Mouse (Mus musculus) heart, adult 2 months (tissue): ENCODE measurements around the gene Lrg1. TPM values are rescaled to one million over a fixed set of nuclear protein-coding genes. Genes with fewer than 3 reads are reported as not detected.

Source experiments
- DNase-seq, 2 experiments: peaks; one replicate each; pipeline ENCODE4 v3.0.0; 2021
- H3K27ac ChIP-seq: fragments of 200-600 bp; 2 replicates; pipeline ENCODE4 v1.8.1; 2022
- H3K27me3 ChIP-seq: fragments of 200-500 bp; 2 replicates; pipeline ENCODE4 v1.6.1; 2012; ENCODE audit warnings: mild to moderate bottlenecking, low read length, inconsistent platforms, mixed read lengths; ENCODE audit not compliant: control insufficient read depth, insufficient read depth
- H3K36me3 ChIP-seq: fragments of 200-500 bp; 2 replicates; pipeline ENCODE4 v1.6.1; 2012; ENCODE audit warnings: low read length, inconsistent platforms; ENCODE audit not compliant: control insufficient read depth, insufficient read depth
- H3K4me1 ChIP-seq: fragments of 200-500 bp; 2 replicates; pipeline ENCODE4 v1.6.1; 2011; ENCODE audit warnings: low read length; ENCODE audit not compliant: control insufficient read depth, insufficient read depth
- H3K4me3 ChIP-seq: fragments of 200-600 bp; 2 replicates; pipeline ENCODE4 v1.8.1; 2022
- H3K79me2 ChIP-seq: fragments of 200-500 bp; replicated peaks from 2 replicates; pipeline ENCODE4 v1.6.1; 2012; ENCODE audit warnings: mild to moderate bottlenecking, inconsistent platforms, low read length, moderate library complexity, mixed read lengths; ENCODE audit not compliant: control insufficient read depth, insufficient read depth
- H3K9ac ChIP-seq: fragments of 200-500 bp; 2 replicates; pipeline ENCODE4 v1.6.1; 2012; ENCODE audit warnings: low read depth, mild to moderate bottlenecking, control low read depth, inconsistent platforms, low read length, mixed read lengths
- CTCF ChIP-seq: fragments of 200-600 bp; IDR thresholded peaks from 2 replicates; pipeline ENCODE4 v1.8.1; 2022; ENCODE audit warnings: antibody characterized with exemption, mild to moderate bottlenecking, moderate library complexity
- EP300 ChIP-seq: fragments of 200-500 bp; IDR thresholded peaks from 2 replicates; pipeline ENCODE4 v1.6.1; 2011; ENCODE audit warnings: low read depth, low read length, control low read depth; ENCODE audit not compliant: insufficient read depth
- POLR2A ChIP-seq: fragments of 200-500 bp; IDR thresholded peaks from 2 replicates; pipeline ENCODE4 v1.6.1; 2011; ENCODE audit warnings: mild to moderate bottlenecking, low read depth, low read length, control low read depth; ENCODE audit not compliant: insufficient read depth
- WGBS: fragments of 180-500 bp; shearing (Covaris S2); methylation state at CpG from one replicate; pipeline ENCODE4 v1.1.7; 2018; 5-methylcytosine and 5-hydroxymethylcytosine counted together
- intact Hi-C: fragments of 180-260 bp; cut with DNase I; formaldehyde crosslinking; loops from one replicate; pipeline ENCODE4 v1.15.1; 2025
- polyA plus RNA-seq: library from polyadenylated mRNA; depleted of rRNA; stranded (reverse); fragments of >200 nt; gene quantifications from 2 replicates; pipeline ENCODE4 v1.2.3, GENCODE M21; 2012
- total RNA-seq, 2 experiments: library from RNA; stranded (reverse); gene quantifications; 2 replicates each; pipeline ENCODE4 v1.2.3; 2021

Gene Lrg1
- total and polyA plus RNA-seq, 3 experiments = 57.0 to 77.7 (median 74.6) TPM

DNA sequence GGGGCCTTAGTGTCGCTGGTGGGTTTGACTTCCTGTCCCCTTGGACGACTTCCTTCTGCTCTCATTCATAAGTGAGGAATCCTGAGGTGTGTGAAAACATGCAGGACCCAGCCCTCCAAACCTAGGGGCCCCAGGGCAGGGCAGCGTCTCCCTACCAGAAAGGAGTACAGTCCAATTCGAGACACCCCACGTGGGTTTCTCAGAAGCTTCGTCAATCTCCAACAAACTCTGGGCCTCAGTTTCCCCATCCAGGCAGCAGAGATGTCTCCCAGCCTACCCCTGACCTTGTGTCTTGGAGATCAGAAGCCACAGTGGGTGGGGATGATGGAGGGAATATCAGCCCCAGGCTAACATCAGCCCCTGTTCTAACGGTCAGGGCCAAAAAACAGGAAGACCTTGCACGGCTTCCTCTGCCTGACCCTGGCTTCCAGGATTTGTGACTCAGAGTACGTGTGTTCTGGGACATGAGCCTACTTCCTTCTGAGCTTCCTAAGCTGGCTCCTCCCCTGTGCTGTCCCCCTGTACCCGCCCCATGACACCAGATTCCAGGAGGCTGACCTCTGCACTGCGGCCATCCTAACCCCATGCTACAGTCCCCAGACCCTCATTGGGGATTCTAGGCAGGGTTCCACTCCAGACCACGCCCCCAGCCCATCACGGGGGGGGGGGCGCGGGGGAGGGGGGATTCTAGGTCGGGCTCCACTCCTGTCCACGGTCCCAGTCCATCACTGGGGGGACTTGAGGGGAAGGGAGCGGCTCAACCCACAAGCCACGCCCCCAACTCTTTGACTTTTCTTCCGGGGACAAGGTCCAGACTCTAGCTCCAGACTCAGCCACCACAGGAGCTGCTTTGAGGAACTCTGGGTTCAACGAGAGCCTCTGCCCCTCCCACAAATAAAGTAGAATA, 11.9 kb upstream of the Lrg1 start:
- Histone ChIP-seq H3K4me1 (peaks cover 22% of the 10 kb centered on the region), H3K36me3 (no peaks in the 10 kb centered on the region), H3K4me3 (peak overlapping the region; percentile 48), H3K27me3 (no peaks in the 10 kb centered on the region), H3K79me2 (no peaks in the 10 kb centered on the region), H3K9ac (peak overlapping the region; percentile 53), H3K27ac (peak overlapping the region; percentile 93)
- peak; percentile 91 for TF ChIP-seq EP300
- TF ChIP-seq POLR2A = peak; percentile 93
- no peak for TF ChIP-seq CTCF
- 12% methylated on average over 18 of the region's 21 CpGs for WGBS
- peak; percentile 82 to 87 for DNase-seq
- intact Hi-C loops = loop anchor here (2.0 to 5.0 kb wide), 2 partner anchors 55 to 219 kb away; partner anchors contain the start of gene Hdgfl2

DNA sequence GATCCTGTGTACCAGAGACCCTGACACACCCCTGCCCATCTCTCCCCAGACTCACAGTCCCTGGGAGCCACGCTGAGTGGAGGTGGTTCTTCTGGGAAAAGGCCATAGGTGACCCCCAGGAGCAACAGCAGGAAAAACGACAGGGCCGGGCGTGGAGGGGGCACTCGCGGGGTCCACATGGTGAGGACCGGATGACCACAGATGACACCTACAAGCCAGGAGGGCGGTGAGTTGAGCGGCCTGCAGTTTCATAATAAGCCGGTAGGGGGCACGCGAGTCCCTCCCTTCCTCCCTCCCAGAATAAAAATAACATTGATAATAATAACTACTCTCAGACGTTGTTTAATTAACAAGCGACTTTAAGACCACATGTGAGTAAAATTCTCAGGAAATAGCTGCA, 10.9 kb upstream of the Lrg1 start:
- Histone ChIP-seq H3K9ac (no peak overlapping the region), H3K4me1 (peaks cover 22% of the 10 kb centered on the region), H3K27ac (peak overlapping the region; percentile 93), H3K79me2 (no peaks in the 10 kb centered on the region), H3K27me3 (no peaks in the 10 kb centered on the region), H3K4me3 (peak overlapping the region; percentile 48), H3K36me3 (no peaks in the 10 kb centered on the region)
- 0 out of 2 replicates have a peak, but pooled peaks have one; percentile 36 for TF ChIP-seq EP300
- no peak for TF ChIP-seq POLR2A
- 3% methylated on average over 14 of the region's 14 CpGs for WGBS
- peak; percentile 74 to 83 for DNase-seq
- intact Hi-C loops = loop anchor here (1.0 to 5.0 kb wide), 5 partner anchors 27 to 220 kb away; partner anchors contain the start of gene Hdgfl2

DNA sequence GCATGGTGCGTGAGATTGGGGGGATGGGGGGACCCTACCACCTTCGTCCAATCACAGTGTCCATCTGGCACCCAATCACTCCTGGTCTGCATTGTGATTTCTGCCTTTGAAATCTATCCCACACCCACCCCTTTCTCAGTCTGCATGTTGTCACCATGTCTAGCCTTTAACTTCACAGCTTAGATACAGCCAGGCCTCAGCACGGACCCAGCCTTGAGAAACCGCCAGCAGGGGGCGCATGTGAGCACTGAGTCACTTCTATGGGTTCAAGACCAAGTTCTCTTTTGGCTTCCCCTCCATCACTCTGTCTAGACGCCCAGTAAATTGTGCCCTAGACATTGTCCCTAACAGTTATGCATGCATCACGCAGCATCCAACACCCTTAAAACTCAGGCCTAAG, 10.0 kb upstream of the Lrg1 start:
- no peaks in the 10 kb centered on the region for H3K36me3 ChIP-seq
- H3K9ac ChIP-seq = no peak overlapping the region
- no peak for TF ChIP-seq EP300
- peak; percentile 86 for TF ChIP-seq CTCF
- no peak for TF ChIP-seq POLR2A
- 44% methylated on average over 7 of the region's 7 CpGs for WGBS
- no peaks in the 10 kb centered on the region for H3K27me3 ChIP-seq
- DNase-seq = peak; percentile 60 to 82
- no peak overlapping the region for H3K4me3 ChIP-seq
- H3K4me1 ChIP-seq = peaks cover 14% of the 10 kb centered on the region
- no peaks in the 10 kb centered on the region for H3K79me2 ChIP-seq
- intact Hi-C loops = loop anchor here (1.0 to 5.0 kb wide), 5 partner anchors 27 to 220 kb away; partner anchors contain the start of gene Hdgfl2
- H3K27ac ChIP-seq = no peak overlapping the region

DNA sequence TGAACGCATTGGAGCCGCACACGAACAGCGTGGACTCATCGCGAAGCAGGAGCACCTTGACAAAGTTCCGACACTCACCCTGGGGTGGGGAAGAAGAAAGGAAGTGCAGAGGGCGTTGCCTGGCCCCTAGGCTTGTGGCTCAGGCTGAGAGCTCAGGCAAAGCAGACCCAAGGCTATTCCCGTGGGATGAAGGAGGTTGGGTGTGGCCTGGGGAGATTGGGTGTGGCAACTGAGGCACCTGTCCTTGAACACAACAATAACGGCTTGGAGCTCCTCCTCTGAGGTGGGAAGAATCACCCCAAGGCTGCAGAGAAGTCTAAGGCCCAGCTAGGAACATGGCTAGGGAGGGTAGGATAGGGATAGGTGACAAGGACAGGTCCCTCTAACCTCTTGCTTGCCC, 9.3 kb upstream of the Lrg1 start:
- H3K36me3 ChIP-seq = no peaks in the 10 kb centered on the region
- H3K4me1 ChIP-seq = peaks cover 9% of the 10 kb centered on the region
- no peaks in the 10 kb centered on the region for H3K27me3 ChIP-seq
- H3K79me2 ChIP-seq = no peaks in the 10 kb centered on the region
- DNase-seq = no peak
- TF ChIP-seq POLR2A = no peak
- no peak for TF ChIP-seq EP300
- no peak for TF ChIP-seq CTCF
- 90% methylated on average over 10 of the region's 10 CpGs for WGBS
- no peak overlapping the region for H3K9ac ChIP-seq
- H3K4me3 ChIP-seq = no peak overlapping the region
- intact Hi-C loops = loop anchor here (5.0 kb wide), 1 partner anchor 221 kb away; no protein-coding TSS in a partner anchor
- H3K27ac ChIP-seq = no peak overlapping the region

DNA sequence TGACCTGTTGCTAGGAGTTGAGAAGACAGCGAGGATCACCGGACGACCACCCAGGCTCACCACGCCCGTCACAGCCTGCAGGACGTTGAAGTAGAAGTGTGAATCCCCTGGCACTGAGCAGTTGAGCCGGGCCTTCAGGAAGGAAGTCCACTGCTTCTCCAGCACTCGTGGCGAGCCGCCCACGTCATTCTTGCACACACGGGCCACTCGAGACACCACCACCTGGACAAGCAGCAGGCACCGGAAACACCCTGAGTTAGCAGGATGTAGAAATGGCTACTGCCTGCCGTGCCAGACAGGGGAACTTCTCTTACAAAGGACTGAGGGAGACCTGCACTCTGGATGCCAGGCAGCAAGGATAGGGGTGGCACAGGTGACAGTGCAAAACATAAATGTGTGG, 6.4 kb upstream of the Lrg1 start:
- Histone ChIP-seq H3K9ac (no peak overlapping the region), H3K79me2 (no peaks in the 10 kb centered on the region), H3K27me3 (no peaks in the 10 kb centered on the region), H3K4me3 (no peak overlapping the region), H3K4me1 (0 out of 2 replicates have a peak, but pooled peaks cover 1% of the 10 kb centered on the region), H3K27ac (no peak overlapping the region), H3K36me3 (no peaks in the 10 kb centered on the region)
- intact Hi-C loops = no loop called here
- 46% methylated on average over 15 of the region's 15 CpGs for WGBS
- DNase-seq = no peak
- TF ChIP-seq POLR2A = no peak
- no peak for TF ChIP-seq CTCF
- no peak for TF ChIP-seq EP300

DNA sequence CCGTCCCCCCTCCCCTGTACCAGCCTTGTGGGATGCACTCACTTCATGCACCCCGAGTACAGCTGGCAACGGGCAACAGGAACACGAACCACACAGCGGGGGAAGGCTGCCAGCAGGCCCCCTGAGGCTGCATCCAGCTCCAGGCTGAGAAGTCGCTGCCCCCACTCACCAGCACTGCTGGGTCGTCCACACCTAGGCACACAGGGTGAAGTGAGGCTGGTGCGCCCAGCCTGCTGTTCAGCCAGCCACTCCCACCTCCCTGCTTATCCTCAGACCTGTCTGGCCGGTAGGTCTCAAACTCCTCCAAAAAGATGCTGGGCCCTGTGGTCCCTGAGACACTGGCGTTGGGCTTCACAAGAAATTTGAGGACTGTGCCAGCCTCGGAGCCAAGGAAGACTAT, 4.4 kb upstream of the Lrg1 start:
- no peaks in the 10 kb centered on the region for H3K27me3 ChIP-seq
- WGBS = 84% methylated on average over 11 of the region's 11 CpGs
- no peaks in the 10 kb centered on the region; the same call in 1 of the 2 replicates for H3K4me1 ChIP-seq

More for the DNA sequence above, 4.4 kb upstream of the Lrg1 start:
- H3K79me2 ChIP-seq = no peaks in the 10 kb centered on the region
- H3K27ac ChIP-seq = no peak overlapping the region
- H3K9ac ChIP-seq = no peak overlapping the region
- TF ChIP-seq CTCF (no peak), POLR2A (no peak), EP300 (no peak)
- DNase-seq = no peak
- no peak overlapping the region for H3K4me3 ChIP-seq
- H3K36me3 ChIP-seq = no peaks in the 10 kb centered on the region
- intact Hi-C loops = no loop called here
